Comparison of ENCODE assay signal across 12 mouse cellular contexts in the genomic region with DNA sequence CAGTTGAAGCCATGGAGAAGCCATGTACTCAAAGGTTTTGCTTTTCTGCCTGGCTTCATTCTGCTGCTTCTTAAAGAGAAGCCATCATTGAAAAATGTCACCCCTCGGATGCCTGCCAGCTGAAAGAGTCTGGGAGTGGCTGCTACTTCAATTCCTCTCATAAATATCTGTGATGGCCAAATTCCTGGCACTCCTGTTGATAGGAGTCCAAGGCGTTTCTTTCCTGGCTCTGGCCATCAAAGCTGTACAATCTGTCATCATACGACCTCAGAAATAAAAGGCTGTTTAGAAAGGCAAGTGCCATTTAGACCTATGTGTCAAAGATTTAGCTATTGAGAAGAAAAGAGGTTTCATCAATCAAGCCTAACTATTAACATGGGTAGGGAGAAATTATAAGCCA. TPM values are rescaled to one million over a fixed set of nuclear protein-coding genes. Genes with fewer than 3 reads are reported as not detected.
A peak's percentile ranks its signal among the peaks of the same experiment; 100 is the strongest.
DNase-seq lines count a peak whose midpoint lies in the region; ATAC-seq and TF ChIP-seq lines count a peak whose summit lies in the region.
"Had no signal": no experiment of that assay in that cellular context is flagged by ENCODE, and none has a peak within 500 bp of the region (broad histone marks: within the 10 kb centered on the region; RNA-seq: fewer than 3 reads in every experiment).

No protein-coding gene starts in this region.

- H3K4me3 ChIP-seq in kidney, embryonic 14.5 days (ENCODE audit: low read length) = no peak overlapping the region
- H3K4me3 ChIP-seq in embryonic fibroblast, embryonic 13.5 days (ENCODE audit: insufficient read depth, low read length) = no peak overlapping the region
- H3K4me3 ChIP-seq in heart, postnatal 0 days (ENCODE audit: low read depth, low read length) = no peak overlapping the region
- H3K4me3 ChIP-seq in intestine, postnatal 0 days (ENCODE audit: low read depth, low read length) = no peak overlapping the region
- H3K4me3 ChIP-seq: liver, embryonic 15.5 days; midbrain, embryonic 15.5 days had no signal

- H3K9ac ChIP-seq in kidney, embryonic 14.5 days (ENCODE audit: low read depth, low read length) = no peak overlapping the region
- no peak overlapping the region for H3K9ac ChIP-seq in heart, postnatal 0 days (replicated peaks; ENCODE audit: low read depth, low read length)
- no peak overlapping the region for H3K9ac ChIP-seq in intestine, postnatal 0 days (ENCODE audit: low read depth, low read length)
- H3K9ac ChIP-seq: liver, embryonic 15.5 days; midbrain, embryonic 15.5 days had no signal

- TF ChIP-seq EP300 in heart, postnatal 0 days (IDR thresholded peaks at IDR 0.05; ENCODE audit: low read depth) = no peak

- no peaks in the 10 kb centered on the region for H3K36me3 ChIP-seq in kidney, embryonic 14.5 days (ENCODE audit: control insufficient read depth, insufficient read depth, low read length)
- H3K36me3 ChIP-seq in heart, postnatal 0 days (replicated peaks; ENCODE audit: control insufficient read depth, insufficient read depth, low read length) = no peaks in the 10 kb centered on the region
- no peaks in the 10 kb centered on the region for H3K36me3 ChIP-seq in intestine, postnatal 0 days (ENCODE audit: control insufficient read depth, insufficient read depth)
- H3K36me3 ChIP-seq: liver, embryonic 15.5 days; midbrain, embryonic 15.5 days had no signal

- no peaks in the 10 kb centered on the region for H3K4me1 ChIP-seq in kidney, embryonic 14.5 days (ENCODE audit: control insufficient read depth, insufficient read depth, low read length)
- H3K4me1 ChIP-seq in embryonic fibroblast, embryonic 13.5 days (ENCODE audit: control insufficient read depth, insufficient read depth, low read length) = peaks cover 12% of the 10 kb centered on the region
- peaks cover 33% of the 10 kb centered on the region for H3K4me1 ChIP-seq in heart, postnatal 0 days (ENCODE audit: control insufficient read depth, insufficient read depth)
- no peaks in the 10 kb centered on the region for H3K4me1 ChIP-seq in intestine, postnatal 0 days (replicated peaks; ENCODE audit: control insufficient read depth, insufficient read depth, low read length)
- H3K4me1 ChIP-seq: liver, embryonic 15.5 days; midbrain, embryonic 15.5 days had no signal

- 36% methylated on average over 3 of the region's 3 CpGs for WGBS in kidney, embryonic 14.5 days
- WGBS in heart, postnatal 0 days = 15% methylated on average over 3 of the region's 3 CpGs
- 42% methylated on average over 3 of the region's 3 CpGs for WGBS in intestine, postnatal 0 days

- no peaks in the 10 kb centered on the region for H3K9me3 ChIP-seq in kidney, embryonic 14.5 days (ENCODE audit: control insufficient read depth, low read length)
- H3K9me3 ChIP-seq in heart, postnatal 0 days (replicated peaks; ENCODE audit: control insufficient read depth, low read length) = no peaks in the 10 kb centered on the region
- no peaks in the 10 kb centered on the region for H3K9me3 ChIP-seq in intestine, postnatal 0 days (ENCODE audit: control insufficient read depth)
- H3K9me3 ChIP-seq: liver, embryonic 15.5 days; midbrain, embryonic 15.5 days had no signal

- no peak for TF ChIP-seq POLR2A in embryonic fibroblast, embryonic 13.5 days (IDR thresholded peaks at IDR 0.05; ENCODE audit: low read depth, low read length)

- H3K4me2 ChIP-seq in kidney, embryonic 14.5 days (replicated peaks; ENCODE audit: low read depth, low read length) = no peak overlapping the region
- no peak overlapping the region for H3K4me2 ChIP-seq in heart, postnatal 0 days (ENCODE audit: low read depth, low read length)
- H3K4me2 ChIP-seq in intestine, postnatal 0 days (replicated peaks; ENCODE audit: low read depth) = no peak overlapping the region
- H3K4me2 ChIP-seq: liver, embryonic 15.5 days; midbrain, embryonic 15.5 days had no signal

- ATAC-seq in kidney, embryonic 14.5 days (ENCODE audit: low FRiP score, low TSS enrichment) = no peak
- peak; percentile 71 for ATAC-seq in heart, postnatal 0 days (ENCODE audit: insufficient read depth, low read depth)
- ATAC-seq in intestine, postnatal 0 days = no peak
- ATAC-seq: hindbrain, embryonic 16.5 days; midbrain, embryonic 15.5 days had no signal

- H3K27ac ChIP-seq in kidney, embryonic 14.5 days (ENCODE audit: low read depth, low read length) = no peak overlapping the region
- peak overlapping the region; percentile 52; the same call in 1 of the 2 replicates for H3K27ac ChIP-seq in embryonic fibroblast, embryonic 13.5 days (ENCODE audit: insufficient read depth, low read length)
- peak overlapping the region; percentile 34 for H3K27ac ChIP-seq in heart, postnatal 0 days (ENCODE audit: low read depth)
- no peak overlapping the region for H3K27ac ChIP-seq in intestine, postnatal 0 days (ENCODE audit: low read depth, low read length)
- H3K27ac ChIP-seq: liver, embryonic 15.5 days; midbrain, embryonic 15.5 days had no signal

- no peaks in the 10 kb centered on the region for H3K27me3 ChIP-seq in kidney, embryonic 14.5 days (ENCODE audit: control insufficient read depth, insufficient read depth, low read length)
- no peaks in the 10 kb centered on the region for H3K27me3 ChIP-seq in heart, postnatal 0 days (ENCODE audit: control insufficient read depth, insufficient read depth, low read length)
- H3K27me3 ChIP-seq in intestine, postnatal 0 days (replicated peaks; ENCODE audit: control insufficient read depth, insufficient read depth, low read length) = no peaks in the 10 kb centered on the region
- H3K27me3 ChIP-seq: liver, embryonic 15.5 days; midbrain, embryonic 15.5 days had no signal

- peak; percentile 36 for DNase-seq in kidney, adult 11 months
- peak; percentile 60 for DNase-seq in heart, postnatal 0 days (ENCODE audit: low spot score)
- peak; percentile 64 for DNase-seq in lung, postnatal 14 days
- DNase-seq in embryo, embryonic 9.5 days (ENCODE audit: extremely low spot score) = no peak
- DNase-seq: cerebellum, adult 11-12 months; right cerebral cortex, postnatal 25 days had no signal

- no peak for TF ChIP-seq CTCF in embryonic fibroblast, embryonic 13.5 days (IDR thresholded peaks at IDR 0.05; ENCODE audit: borderline replicate concordance, insufficient read depth, low read length)
- no peak for TF ChIP-seq CTCF in heart, postnatal 0 days (IDR thresholded peaks at IDR 0.05; ENCODE audit: low read depth)
- no peak for TF ChIP-seq CTCF in intestine, postnatal 0 days (IDR thresholded peaks at IDR 0.05; ENCODE audit: low read depth)

RNA-seq across cellular contexts. Expression of a gene that starts 49.6 kb away (rescaled TPM):
- 3.3 and 5.2 TPM in 2 replicates for polyA plus RNA-seq in kidney, embryonic 14.5 days (2014; fragmentation: Nextera tagmentation; extraction: Ambion mirVana)
- polyA plus RNA-seq in embryonic fibroblast, embryonic 13.5 days (2011; ENCODE audit: insufficient read length, low read depth, missing spikeins) = 9.0 and 9.4 TPM in 2 replicates
- 5.4 and 11.8 TPM in 2 replicates for total RNA-seq in heart, postnatal 0 days (2014; rRNA removed; ENCODE audit: low replicate concordance)
- 4.6 and 5.0 TPM in 2 replicates for polyA plus RNA-seq in heart, postnatal 0 days (2015; fragmentation: Nextera tagmentation; extraction: Ambion mirVana)
- 1.5 and 2.8 TPM in 2 replicates for polyA plus RNA-seq in intestine, postnatal 0 days (2015; fragmentation: Nextera tagmentation; extraction: Ambion mirVana)

Comparison
In these comparisons a context has a peak if more than half of its experiments do, and no peak if none do; other contexts are left out.
1. H3K27ac ChIP-seq: peak in embryonic fibroblast, embryonic 13.5 days (single experiment) and heart, postnatal 0 days (single experiment); none in kidney, embryonic 14.5 days (single experiment) and intestine, postnatal 0 days (single experiment).